Mouse (Mus musculus): Measurements from ENCODE around the gene Mup3. TPM values are rescaled to one million over a fixed set of nuclear protein-coding genes. Genes with fewer than 3 reads are reported as not detected.
"Not testable (repeated sequence)": the region's sequence is repeated elsewhere in the genome, so short reads cannot be mapped to it uniquely, and the experiment has no call there.

Mup3 gene
- polyA plus RNA-seq (2012) = not detected in 2 replicates

DNA sequence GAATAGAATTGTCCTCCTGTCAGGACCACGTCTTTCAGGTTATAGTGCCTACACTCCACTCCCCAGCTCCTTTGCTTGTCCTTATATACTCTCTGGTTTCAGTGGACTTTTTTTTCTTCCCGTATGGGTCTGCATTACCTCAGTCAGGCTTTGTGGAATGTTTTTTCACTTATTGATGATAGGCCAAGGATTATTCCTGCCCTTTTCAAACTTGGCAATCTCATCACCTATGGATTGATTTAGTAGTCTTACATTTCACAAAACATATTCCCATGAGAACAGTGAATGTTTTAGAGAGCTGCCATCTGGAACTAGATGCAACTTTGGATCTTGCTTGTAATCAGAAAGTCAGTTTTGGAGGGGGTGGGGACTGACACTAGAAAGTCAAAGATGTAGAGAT lies at the start of gene Mup3:
TSS of gene Mup3 (minus strand) at position 102 of the 400 bp plus-strand sequence.
- Histone ChIP-seq H3K9me3 (ENCODE audit: control insufficient read depth, low read length) (no peaks in the 10 kb centered on the region), H3K36me3 (ENCODE audit: control insufficient read depth) (no peaks in the 10 kb centered on the region), H3K4me1 (ENCODE audit: control insufficient read depth) (no peaks in the 10 kb centered on the region), H3K27me3 (ENCODE audit: control insufficient read depth) (no peaks in the 10 kb centered on the region), H3K4me3 (replicated peaks) (no peak within 1 kb of the TSS)
- no peak for TF ChIP-seq GATA1 (IDR thresholded peaks at IDR 0.05; ENCODE audit: low read length)
- no peak for TF ChIP-seq TAL1 (IDR thresholded peaks at IDR 0.05; ENCODE audit: low read length)

DNA sequence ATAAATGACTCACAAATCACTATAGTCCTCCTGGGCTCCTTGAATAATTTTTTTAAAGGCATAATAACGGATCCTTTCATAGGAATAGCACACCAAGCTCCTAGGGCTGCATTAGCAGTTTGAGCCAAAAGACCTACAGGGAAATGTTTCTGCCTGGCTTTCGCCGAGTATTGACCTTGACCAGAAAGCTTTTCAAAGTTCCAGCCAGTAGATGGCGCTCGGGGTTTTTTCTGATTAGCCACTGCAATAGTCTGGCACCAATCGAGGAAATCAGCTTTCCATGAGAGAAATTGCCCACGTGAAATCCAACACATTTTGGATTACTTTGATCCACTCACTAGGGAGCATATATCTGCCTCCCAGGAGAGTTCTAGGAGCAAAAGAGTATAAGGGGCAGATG lies 46.6 kb upstream of the Mup3 start:
- Histone ChIP-seq H3K36me3 (ENCODE audit: control insufficient read depth) (no peaks in the 10 kb centered on the region), H3K4me3 (replicated peaks) (no peak overlapping the region), H3K27me3 (ENCODE audit: control insufficient read depth) (no peaks in the 10 kb centered on the region), H3K9me3 (ENCODE audit: control insufficient read depth, low read length) (peaks cover 52% of the 10 kb centered on the region), H3K4me1 (ENCODE audit: control insufficient read depth) (no peaks in the 10 kb centered on the region)
- no peak for TF ChIP-seq GATA1 (IDR thresholded peaks at IDR 0.05; ENCODE audit: low read length)
- TF ChIP-seq TAL1 (IDR thresholded peaks at IDR 0.05; ENCODE audit: low read length) = no peak

DNA sequence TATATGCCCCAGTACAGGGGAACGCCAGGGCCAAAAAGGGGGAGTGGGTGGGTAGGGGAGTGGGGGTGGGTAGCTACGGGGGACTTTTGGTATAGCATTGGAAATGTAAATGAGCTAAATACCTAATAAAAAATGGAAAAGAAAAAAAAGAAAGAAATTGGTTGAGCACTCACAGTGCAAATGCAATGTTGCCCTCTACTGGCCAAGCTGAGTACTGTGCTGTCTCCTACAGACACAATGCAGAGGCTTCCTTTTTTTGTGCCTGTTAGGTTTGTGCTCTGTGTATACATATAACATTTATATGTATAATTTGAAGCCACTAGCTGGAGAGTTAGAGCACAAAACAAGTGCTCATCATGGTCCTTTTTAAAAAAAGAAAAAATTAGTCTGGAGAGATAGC lies 16.2 kb upstream of the Mup3 start:
- H3K4me3 ChIP-seq (replicated peaks); H3K27me3 ChIP-seq (ENCODE audit: control insufficient read depth); H3K9me3 ChIP-seq (ENCODE audit: control insufficient read depth, low read length); H3K4me1 ChIP-seq (ENCODE audit: control insufficient read depth); H3K36me3 ChIP-seq (ENCODE audit: control insufficient read depth): not testable (repeated sequence)

DNA sequence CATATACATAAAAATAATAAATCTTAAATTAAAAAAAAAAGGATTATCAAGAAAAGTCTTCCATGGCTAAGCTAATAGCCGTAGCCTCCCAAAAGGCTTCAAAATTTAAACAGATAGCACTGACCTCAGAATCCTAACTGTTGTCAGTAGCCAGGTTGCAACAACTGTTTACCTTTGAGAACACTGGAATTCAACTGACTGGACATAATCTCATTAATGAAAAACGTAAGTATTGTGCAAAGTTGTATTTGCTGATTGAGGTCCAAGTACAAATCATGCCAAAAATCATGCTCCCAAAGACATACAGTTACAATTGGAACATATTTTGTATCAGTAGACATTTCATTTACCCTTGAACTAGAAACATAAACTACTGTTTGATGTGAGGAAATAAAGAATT lies 811 bp upstream of the Mup3 start:
- no peaks in the 10 kb centered on the region for H3K27me3 ChIP-seq (ENCODE audit: control insufficient read depth)
- H3K36me3 ChIP-seq (ENCODE audit: control insufficient read depth) = no peaks in the 10 kb centered on the region
- TF ChIP-seq GATA1 (IDR thresholded peaks at IDR 0.05; ENCODE audit: low read length) = no peak
- no peak for TF ChIP-seq TAL1 (IDR thresholded peaks at IDR 0.05; ENCODE audit: low read length)
- no peaks in the 10 kb centered on the region for H3K9me3 ChIP-seq (ENCODE audit: control insufficient read depth, low read length)
- H3K4me1 ChIP-seq (ENCODE audit: control insufficient read depth) = no peaks in the 10 kb centered on the region
- no peak overlapping the region for H3K4me3 ChIP-seq (replicated peaks)

DNA sequence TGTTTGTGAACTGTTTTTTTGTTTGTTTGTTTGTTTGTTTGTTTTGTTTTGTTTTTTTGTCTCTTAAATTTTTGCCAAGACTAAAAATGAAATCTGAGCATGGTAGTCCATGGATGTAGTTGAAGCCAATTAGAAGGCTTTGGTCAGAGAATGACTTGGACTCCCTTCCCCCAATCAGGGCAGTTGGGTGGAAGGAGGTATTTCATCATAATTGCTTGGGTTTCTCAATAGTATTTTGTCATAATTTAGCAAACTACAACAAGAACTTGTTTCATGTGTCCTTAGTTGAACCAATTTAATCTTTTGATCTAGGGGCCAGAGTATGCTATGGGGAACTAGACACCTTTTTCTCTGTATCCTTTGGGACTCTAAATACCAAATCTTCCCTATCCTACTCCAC lies 4.4 kb downstream of the Mup3 start:
- Histone ChIP-seq H3K4me1 (ENCODE audit: control insufficient read depth) (no peaks in the 10 kb centered on the region), H3K36me3 (ENCODE audit: control insufficient read depth) (no peaks in the 10 kb centered on the region), H3K4me3 (replicated peaks) (no peak overlapping the region), H3K9me3 (ENCODE audit: control insufficient read depth, low read length) (no peaks in the 10 kb centered on the region), H3K27me3 (ENCODE audit: control insufficient read depth) (no peaks in the 10 kb centered on the region)
- no peak for TF ChIP-seq TAL1 (IDR thresholded peaks at IDR 0.05; ENCODE audit: low read length)
- no peak for TF ChIP-seq GATA1 (IDR thresholded peaks at IDR 0.05; ENCODE audit: low read length)

DNA sequence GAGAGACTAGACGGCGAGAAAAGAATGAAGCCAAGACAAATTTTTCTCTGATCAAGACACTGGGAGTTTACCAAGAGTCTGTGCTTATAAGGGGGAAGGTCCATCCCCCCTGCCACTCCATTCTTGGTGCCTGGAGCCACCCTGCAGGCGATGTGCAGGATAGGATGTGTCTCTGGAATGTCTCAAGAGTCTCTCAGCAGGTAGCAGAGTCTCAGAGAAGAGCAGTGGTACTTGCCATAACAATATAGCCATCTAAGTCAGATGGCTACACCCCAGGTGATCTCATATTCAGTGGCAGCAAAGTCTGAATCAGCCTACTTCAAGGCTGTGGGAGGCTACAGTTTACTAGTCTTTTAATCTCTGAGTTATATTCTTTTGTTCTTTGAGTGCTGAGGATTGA lies 12.0 kb downstream of the Mup3 start:
- Histone ChIP-seq H3K4me1 (ENCODE audit: control insufficient read depth) (no peaks in the 10 kb centered on the region), H3K27me3 (ENCODE audit: control insufficient read depth) (no peaks in the 10 kb centered on the region), H3K4me3 (replicated peaks) (no peak overlapping the region), H3K36me3 (ENCODE audit: control insufficient read depth) (no peaks in the 10 kb centered on the region), H3K9me3 (ENCODE audit: control insufficient read depth, low read length) (peaks cover 13% of the 10 kb centered on the region)
- TF ChIP-seq TAL1 (IDR thresholded peaks at IDR 0.05; ENCODE audit: low read length) (no peak), GATA1 (IDR thresholded peaks at IDR 0.05; ENCODE audit: low read length) (no peak)

DNA sequence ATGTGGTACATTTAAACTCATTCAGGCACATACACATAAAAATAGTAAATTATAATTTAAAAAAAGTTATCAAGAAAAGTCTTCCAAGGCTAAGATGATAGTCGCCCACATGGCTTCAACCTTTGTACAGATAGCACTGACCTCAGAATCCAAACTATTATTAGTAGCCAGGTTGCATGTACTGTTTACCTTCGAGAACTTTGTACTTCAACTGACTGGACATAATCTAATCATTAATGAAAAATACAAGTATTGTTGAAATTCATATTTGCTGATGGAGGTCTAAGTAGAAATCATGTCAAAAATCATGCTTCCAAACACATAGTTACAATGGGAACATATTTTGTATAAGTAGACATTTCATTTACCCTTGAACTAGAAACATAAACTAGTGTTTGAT lies 32.4 kb downstream of the Mup3 start:
- not testable (repeated sequence) for H3K36me3 ChIP-seq (ENCODE audit: control insufficient read depth); H3K9me3 ChIP-seq (ENCODE audit: control insufficient read depth, low read length); H3K27me3 ChIP-seq (ENCODE audit: control insufficient read depth); H3K4me3 ChIP-seq (replicated peaks); H3K4me1 ChIP-seq (ENCODE audit: control insufficient read depth)

DNA sequence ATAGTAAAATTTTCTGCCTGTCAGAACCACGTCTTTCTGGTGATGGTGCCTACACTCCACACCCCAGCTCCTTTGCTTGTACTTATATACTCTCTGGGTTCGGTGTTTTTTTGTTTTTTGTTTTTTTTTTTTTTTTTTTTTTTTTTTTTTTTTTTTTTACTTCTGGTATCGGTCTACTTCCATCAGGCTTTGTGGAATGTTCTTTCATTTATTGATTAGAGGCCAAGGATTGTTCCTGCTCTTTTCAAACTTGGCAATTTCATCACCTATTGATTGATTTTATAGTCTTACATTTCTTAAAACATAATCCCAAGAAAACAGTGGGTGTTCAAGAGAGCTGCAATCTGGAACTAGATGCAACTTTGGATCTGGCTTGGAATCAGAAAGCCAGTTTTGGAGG lies 33.1 kb downstream of the Mup3 start, which contains the start of gene Mup20:
TSS of gene Mup20 (minus strand) at position 101 of the 400 bp plus-strand sequence.
- H3K4me1 ChIP-seq (ENCODE audit: control insufficient read depth); H3K27me3 ChIP-seq (ENCODE audit: control insufficient read depth); H3K4me3 ChIP-seq (replicated peaks); H3K36me3 ChIP-seq (ENCODE audit: control insufficient read depth); H3K9me3 ChIP-seq (ENCODE audit: control insufficient read depth, low read length): not testable (repeated sequence)

Other genes starting within 250 kb of the Mup3 start
- not detected in 2 replicates for gene Mup20, start 33.2 kb downstream of the Mup3 start, polyA plus RNA-seq (2012)
- gene Mup21, start 63.5 kb upstream of the Mup3 start, polyA plus RNA-seq (2012) = not detected in 2 replicates
- not detected in 2 replicates for gene Zfp37, start 143.7 kb upstream of the Mup3 start, polyA plus RNA-seq (2012)
- not detected in 2 replicates for gene Slc31a2, start 175.2 kb upstream of the Mup3 start, polyA plus RNA-seq (2012)